Mouse (Mus musculus) MEL (cell line): ENCODE measurements at regions not wholly inside any gene's neighbourhood (a gene's known extent, or its start where the extent isn't known, plus 50 kb on each side); places are given as distances from the start of the nearest gene placed in this dataset.

Source experiments
- DNase-seq: peaks from one replicate; pipeline ENCODE4 v3.0.0; 2011; ENCODE audit warnings: low read depth, low spot score
- H3K27ac ChIP-seq: 2 replicates; pipeline ENCODE4 v1.5.1; 2012; ENCODE audit warnings: low read depth, mild to moderate bottlenecking, control low read depth, low read length, moderate library complexity; ENCODE audit not compliant: control insufficient read depth
- H3K27me3 ChIP-seq, 2 experiments: fragments of 150-350 bp in 1 of 2; sonication (generic) in 1 of 2; 2 replicates each; pipeline ENCODE4 v1.6.1; 2012; ENCODE audit warnings: low read length in 2 of 2, mild to moderate bottlenecking in 2 of 2, improper control_type of control experiment in 1 of 2, moderate library complexity in 1 of 2; ENCODE audit not compliant: insufficient read depth in 2 of 2, control insufficient read depth in 1 of 2
- H3K36me3 ChIP-seq, 2 experiments: 2 replicates each; pipeline ENCODE4 v1.6.1; 2012 to 2014; ENCODE audit warnings: low read length in 2 of 2, improper control_type of control experiment in 1 of 2, inconsistent platforms in 1 of 2, mild to moderate bottlenecking in 1 of 2; ENCODE audit not compliant: insufficient read depth in 2 of 2, control insufficient read depth in 1 of 2
- H3K4me1 ChIP-seq, 2 experiments: fragments of 150-350 bp in 1 of 2; sonication (generic) in 1 of 2; 2 replicates each; pipeline ENCODE4 v1.6.1; 2012; ENCODE audit warnings: low read length in 2 of 2, improper control_type of control experiment in 1 of 2, mild to moderate bottlenecking in 1 of 2; ENCODE audit not compliant: insufficient read depth in 2 of 2, control insufficient read depth in 1 of 2
- H3K4me3 ChIP-seq, 2 experiments: fragments of 150-350 bp in 1 of 2; sonication (generic) in 1 of 2; 2 replicates each; pipeline ENCODE4 v1.5.1; 2012; ENCODE audit warnings: low read depth in 2 of 2, low read length in 2 of 2, mild to moderate bottlenecking in 2 of 2, moderate library complexity in 2 of 2, control low read depth in 1 of 2, improper control_type of control experiment in 1 of 2; ENCODE audit not compliant: control insufficient read depth in 1 of 2, insufficient read depth in 1 of 2
- H3K79me2 ChIP-seq: 2 replicates; pipeline ENCODE4 v1.6.1; 2012; ENCODE audit warnings: mild to moderate bottlenecking, low read length, moderate library complexity; ENCODE audit not compliant: control insufficient read depth, poor library complexity, insufficient read depth
- H3K9ac ChIP-seq: 2 replicates; pipeline ENCODE4 v1.6.1; 2012; ENCODE audit warnings: low read depth, mild to moderate bottlenecking, control low read depth, low read length, moderate library complexity; ENCODE audit not compliant: control insufficient read depth, poor library complexity, severe bottlenecking
- H3K9me3 ChIP-seq: fragments of 150-350 bp; sonication (generic); replicated peaks from 2 replicates; pipeline ENCODE4 v1.6.1; 2012; ENCODE audit warnings: mild to moderate bottlenecking, low read length, improper control_type of control experiment, moderate library complexity; ENCODE audit not compliant: insufficient read depth
- CHD1 ChIP-seq: IDR thresholded peaks from 2 replicates; pipeline ENCODE4 v1.6.1; 2012; ENCODE audit warnings: low read depth, mild to moderate bottlenecking, inconsistent platforms, low read length, improper control_type of control experiment
- CHD2 ChIP-seq: IDR thresholded peaks from 2 replicates; pipeline ENCODE4 v1.6.1; 2011; ENCODE audit warnings: low read length, improper control_type of control experiment
- GABPA ChIP-seq: IDR thresholded peaks from 2 replicates; pipeline ENCODE4 v1.6.1; 2012; ENCODE audit warnings: low read depth, mild to moderate bottlenecking, inconsistent platforms, low read length, improper control_type of control experiment, moderate library complexity
- HCFC1 ChIP-seq: IDR thresholded peaks from 2 replicates; pipeline ENCODE4 v1.6.1; 2012; ENCODE audit warnings: low read depth, mild to moderate bottlenecking, inconsistent platforms, low read length, improper control_type of control experiment, moderate library complexity
- JUND ChIP-seq: IDR thresholded peaks from 2 replicates; pipeline ENCODE4 v1.6.1; 2011; ENCODE audit warnings: low read depth, mild to moderate bottlenecking, improper control_type of control experiment, low read length
- MAFK ChIP-seq: IDR thresholded peaks from 2 replicates; pipeline ENCODE4 v1.6.1; 2011; ENCODE audit warnings: low read depth, mild to moderate bottlenecking, low read length, improper control_type of control experiment, borderline replicate concordance
- MAX ChIP-seq: IDR thresholded peaks from 2 replicates; pipeline ENCODE4 v1.6.1; 2011; ENCODE audit warnings: low read length, improper control_type of control experiment
- MAZ ChIP-seq: IDR thresholded peaks from 2 replicates; pipeline ENCODE4 v1.6.1; 2012; ENCODE audit warnings: low read depth, mild to moderate bottlenecking, inconsistent platforms, low read length, improper control_type of control experiment
- MEF2A ChIP-seq: IDR thresholded peaks from 2 replicates; pipeline ENCODE4 v1.6.1; 2014; ENCODE audit warnings: low read depth, mild to moderate bottlenecking, inconsistent platforms, low read length, improper control_type of control experiment; ENCODE audit not compliant: poor library complexity, insufficient replicate concordance, severe bottlenecking; ENCODE audit errors: extremely low read depth
- MXI1 ChIP-seq: IDR thresholded peaks from 2 replicates; pipeline ENCODE4 v1.6.1; 2011; ENCODE audit warnings: mild to moderate bottlenecking, low read depth, low read length, improper control_type of control experiment
- NELFE ChIP-seq: IDR thresholded peaks from 2 replicates; pipeline ENCODE4 v1.6.1; 2011; ENCODE audit warnings: low read depth, low read length, improper control_type of control experiment
- NRF1 ChIP-seq: IDR thresholded peaks from 2 replicates; pipeline ENCODE4 v1.6.1; 2014; ENCODE audit warnings: low read depth, mild to moderate bottlenecking, inconsistent platforms, low read length, improper control_type of control experiment, moderate library complexity; ENCODE audit not compliant: poor library complexity, insufficient read depth, severe bottlenecking
- POLR2A ChIP-seq, 2 experiments: IDR thresholded peaks; 2 replicates each; pipeline ENCODE4 v1.6.1; 2011 to 2012; ENCODE audit warnings: low read length in 2 of 2, mild to moderate bottlenecking in 2 of 2, control low read depth in 1 of 2, improper control_type of control experiment in 1 of 2, low read depth in 1 of 2, moderate library complexity in 1 of 2; ENCODE audit not compliant: control insufficient read depth in 1 of 2, insufficient read depth in 1 of 2, poor library complexity in 1 of 2
- POLR2AphosphoS2 ChIP-seq: IDR thresholded peaks from 2 replicates; pipeline ENCODE4 v1.6.1; 2011; ENCODE audit warnings: low read length, improper control_type of control experiment
- RAD21 ChIP-seq: IDR thresholded peaks from 2 replicates; pipeline ENCODE4 v1.6.1; 2011; ENCODE audit warnings: mild to moderate bottlenecking, low read depth, low read length, improper control_type of control experiment
- RCOR1 ChIP-seq: IDR thresholded peaks from 2 replicates; pipeline ENCODE4 v1.6.1; 2012; ENCODE audit warnings: low read depth, mild to moderate bottlenecking, inconsistent platforms, low read length, improper control_type of control experiment
- TBP ChIP-seq: IDR thresholded peaks from 2 replicates; pipeline ENCODE4 v1.8.0; 2011; ENCODE audit warnings: low read depth, low read length, improper control_type of control experiment
- ZKSCAN1 ChIP-seq: IDR thresholded peaks from 2 replicates; pipeline ENCODE4 v1.6.1; 2012; ENCODE audit warnings: low read depth, mild to moderate bottlenecking, inconsistent platforms, low read length, improper control_type of control experiment, moderate library complexity
- ZMIZ1 ChIP-seq: IDR thresholded peaks from 2 replicates; pipeline ENCODE4 v1.6.1; 2012; ENCODE audit warnings: low read depth, mild to moderate bottlenecking, inconsistent platforms, low read length, improper control_type of control experiment, moderate library complexity

- TF ChIP-seq NRF1 (no peak), RCOR1 (no peak), CHD2 (no peak), NELFE (no peak), MXI1 (no peak), POLR2AphosphoS2 (no peak), TBP (no peak), RAD21 (no peak), MAZ (no peak), POLR2A (IDR thresholded peaks at IDR 0.05; ENCODE audit: control insufficient read depth in 1 of 2, insufficient read depth in 1 of 2, low read depth in 1 of 2, low read length in 2 of 2, poor library complexity in 1 of 2) (no peak)
- no peaks in the 10 kb centered on the region for H3K9me3 ChIP-seq
- H3K36me3 ChIP-seq, result peaks cover 0 to 5% of the 10 kb centered on the region in 2 experiments; a peak in 2 of 4 replicates
- no peaks in the 10 kb centered on the region for H3K79me2 ChIP-seq
- H3K9ac ChIP-seq, result no peak overlapping the region
- H3K4me3 ChIP-seq, result no peak overlapping the region
- no peaks in the 10 kb centered on the region; a peak in 1 of 4 replicates for H3K4me1 ChIP-seq
- H3K27ac ChIP-seq, result no peak overlapping the region
- H3K27me3 ChIP-seq, result peaks cover 12 to 20% of the 10 kb centered on the region in 2 experiments
- no peak for DNase-seq
Measured at GRCm38 (mm10) chr6:51182771-51183284, 249.6 kb upstream of the Nfe2l3 start.

GRCm38 (mm10) chr6:51183576-51184420, 248.7 kb upstream of the Nfe2l3 start:
- H3K9me3 ChIP-seq, result no peaks in the 10 kb centered on the region
- H3K27ac ChIP-seq, result no peak overlapping the region
- H3K4me3 ChIP-seq, result no peak overlapping the region
- H3K9ac ChIP-seq, result no peak overlapping the region
- H3K4me1 ChIP-seq, result no peaks in the 10 kb centered on the region; a peak in 1 of 4 replicates
- no peak for DNase-seq
- peaks cover 16 to 20% of the 10 kb centered on the region in 2 experiments for H3K27me3 ChIP-seq
- no peaks in the 10 kb centered on the region for H3K79me2 ChIP-seq
- TF ChIP-seq TBP (no peak), GABPA (no peak), ZMIZ1 (no peak), MEF2A (no peak), ZKSCAN1 (no peak), CHD1 (no peak), RCOR1 (no peak), MAX (no peak), HCFC1 (no peak), JUND (no peak), MAZ (no peak), NRF1 (no peak), MAFK (no peak), POLR2A (IDR thresholded peaks at IDR 0.05; ENCODE audit: control insufficient read depth in 1 of 2, insufficient read depth in 1 of 2, low read depth in 1 of 2, low read length in 2 of 2, poor library complexity in 1 of 2) (no peak)
- peaks cover 0 to 5% of the 10 kb centered on the region in 2 experiments; a peak in 2 of 4 replicates for H3K36me3 ChIP-seq
